Mouse (Mus musculus): ENCODE measurements at regions not wholly inside any gene's neighbourhood (a gene's known extent, or its start where the extent isn't known, plus 50 kb on each side); places are given as distances from the start of the nearest gene placed in this dataset.

DNA sequence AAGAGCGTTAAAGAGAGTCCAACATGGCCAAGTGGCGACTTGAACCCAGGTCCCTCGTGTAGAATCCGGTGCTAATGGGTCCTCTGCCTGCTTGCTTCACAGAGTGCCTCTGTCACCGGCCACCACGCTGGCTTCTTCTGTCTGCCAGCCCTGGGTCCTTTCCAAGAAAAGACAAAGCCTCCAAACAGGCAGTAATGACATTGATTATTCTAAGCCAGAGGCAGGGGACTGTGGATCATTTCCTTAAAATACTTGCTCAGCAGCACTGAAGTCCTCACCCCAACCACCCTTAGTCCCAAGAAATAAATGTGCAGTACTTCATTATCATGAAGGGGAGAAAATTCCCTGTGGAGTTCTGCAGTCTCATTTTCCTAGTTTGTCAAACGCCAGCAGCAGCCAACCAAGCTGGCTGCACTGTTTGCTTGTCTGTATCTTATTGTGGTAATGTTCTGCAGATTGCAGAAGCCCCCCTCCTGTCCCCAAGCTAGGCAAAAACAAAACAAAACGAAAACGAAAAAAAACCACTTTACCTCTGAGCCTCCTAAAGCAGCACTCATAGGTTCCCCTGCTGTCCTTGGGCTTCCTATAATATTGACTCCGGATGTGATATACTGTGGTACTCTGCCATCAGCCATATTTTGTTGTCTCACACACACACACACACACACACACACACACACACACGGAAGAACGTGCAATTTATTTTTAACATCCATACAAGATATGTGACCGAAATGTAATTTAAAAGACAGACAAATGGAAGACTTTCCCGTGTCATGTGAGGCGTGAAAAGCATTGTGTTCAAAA lies 80.4 kb upstream of the Gnao1 start:
- no peak for TF ChIP-seq CTCF (IDR thresholded peaks at IDR 0.05; ENCODE audit: insufficient read depth, low read length)
- no peak for TF ChIP-seq POLR2A (IDR thresholded peaks at IDR 0.05; ENCODE audit: borderline replicate concordance, extremely low read depth, low read depth, low read length)
